Mouse (Mus musculus): Measurements from ENCODE around the gene Krt24. TPM values are rescaled to one million over a fixed set of nuclear protein-coding genes. Genes with fewer than 3 reads are reported as not detected.

The Krt24 gene
- not detected for polyA plus RNA-seq (2017; shearing (Covaris generic))

GRCm38 (mm10) chr11:99284833-99285312 lies at the start of gene Krt24:
Gene Krt24 (minus strand): TSS chr11:99285262.

GRCm38 (mm10) chr11:99322851-99323250 lies 37.8 kb upstream of the Krt24 start, which contains the start of gene Krt25:
Gene Krt25 (minus strand): TSS chr11:99322951.

GRCm38 (mm10) chr11:99243820-99244374 lies 41.2 kb downstream of the Krt24 start, which contains the start of gene Krt222:
Gene Krt222 (minus strand): TSS chr11:99244085.

GRCm38 (mm10) chr11:99230261-99231048 lies 54.6 kb downstream of the Krt24 start, which contains the start of gene Smarce1:
Gene Smarce1 (minus strand): TSS chr11:99231017.

Other genes with a start within 250 kb of the Krt24 start
- not detected for gene Igfbp4, start 244.0 kb downstream of the Krt24 start, polyA plus RNA-seq (2017; shearing (Covaris generic))
- gene Tns4, start 196.0 kb downstream of the Krt24 start, polyA plus RNA-seq (2017; shearing (Covaris generic)), result not detected
- gene Ccr7, start 130.2 kb downstream of the Krt24 start, polyA plus RNA-seq (2017; shearing (Covaris generic)), result 296 TPM
- gene Smarce1, start 54.2 kb downstream of the Krt24 start, polyA plus RNA-seq (2017; shearing (Covaris generic)), result 193 TPM
- not detected for gene Krt222, start 41.2 kb downstream of the Krt24 start, polyA plus RNA-seq (2017; shearing (Covaris generic))
- 0.49 TPM for gene Krt25, start 37.7 kb upstream of the Krt24 start, polyA plus RNA-seq (2017; shearing (Covaris generic))
- 0.11 TPM for gene Krt26, start 52.7 kb upstream of the Krt24 start, polyA plus RNA-seq (2017; shearing (Covaris generic))
- gene Krt27, start 65.8 kb upstream of the Krt24 start, polyA plus RNA-seq (2017; shearing (Covaris generic)), result not detected
- gene Krt28, start 89.6 kb upstream of the Krt24 start, polyA plus RNA-seq (2017; shearing (Covaris generic)), result 0.26 TPM
- 10.1 TPM for gene Krt10, start 104.1 kb upstream of the Krt24 start, polyA plus RNA-seq (2017; shearing (Covaris generic))
- gene Krt12, start 137.0 kb upstream of the Krt24 start, polyA plus RNA-seq (2017; shearing (Covaris generic)), result not detected
- 0.26 TPM for gene Krt20, start 152.9 kb upstream of the Krt24 start, polyA plus RNA-seq (2017; shearing (Covaris generic))
- not detected for gene Krt23, start 207.9 kb upstream of the Krt24 start, polyA plus RNA-seq (2017; shearing (Covaris generic))
- not detected for gene Krt39, start 236.1 kb upstream of the Krt24 start, polyA plus RNA-seq (2017; shearing (Covaris generic))

Data from effector memory CD4-positive, alpha-beta T cell, adult 7 months (primary cell).